Mouse (Mus musculus): ENCODE results near the gene Tppp3. TPM values are rescaled to one million over a fixed set of nuclear protein-coding genes. Genes with fewer than 3 reads are reported as not detected.
A peak's percentile ranks its signal among the peaks of the same experiment; 100 is the strongest.

Tppp3 gene
- polyA plus RNA-seq, 1 experiment: 8.1 TPM

GRCm38 (mm10) chr8:105488082-105488481 is 16.8 kb upstream of the Tppp3 start:
- Histone ChIP-seq H3K36me3 (ENCODE audit: control insufficient read depth, insufficient read depth, low read length) (no peaks in the 10 kb centered on the region), H3K4me3 (ENCODE audit: extremely low read depth, insufficient read depth, insufficient read length) (no peak overlapping the region), H3K27me3 (ENCODE audit: control insufficient read depth, insufficient read depth, low read length) (no peaks in the 10 kb centered on the region), H3K4me1 (ENCODE audit: control insufficient read depth, insufficient read depth, insufficient read length) (no peaks in the 10 kb centered on the region), H3K27ac (ENCODE audit: insufficient read depth, low read length) (no peak overlapping the region)
- 87% methylated on average over 3 of the region's 3 CpGs for WGBS
- no peak for DNase-seq (ENCODE audit: low read depth in 1 of 2, low spot score in 2 of 2)
- TF ChIP-seq CTCF (IDR thresholded peaks at IDR 0.05; ENCODE audit: extremely low read depth, insufficient read depth, insufficient read length, insufficient replicate concordance) (no peak), POLR2A (IDR thresholded peaks at IDR 0.05; ENCODE audit: low read depth, low read length) (no peak)

- Histone ChIP-seq H3K36me3 (ENCODE audit: control insufficient read depth, insufficient read depth, low read length) (no peaks in the 10 kb centered on the region), H3K4me1 (ENCODE audit: control insufficient read depth, insufficient read depth, insufficient read length) (no peaks in the 10 kb centered on the region), H3K4me3 (ENCODE audit: extremely low read depth, insufficient read depth, insufficient read length) (no peak overlapping the region), H3K27ac (ENCODE audit: insufficient read depth, low read length) (no peak overlapping the region), H3K27me3 (ENCODE audit: control insufficient read depth, insufficient read depth, low read length) (no peaks in the 10 kb centered on the region)
- peak; percentile 40; the same call in 1 of the 2 replicates for TF ChIP-seq CTCF (IDR thresholded peaks at IDR 0.05; ENCODE audit: extremely low read depth, insufficient read depth, insufficient read length, insufficient replicate concordance)
- no peak for TF ChIP-seq POLR2A (IDR thresholded peaks at IDR 0.05; ENCODE audit: low read depth, low read length)
- WGBS: 76% methylated on average over 2 of the region's 2 CpGs
- DNase-seq (ENCODE audit: low read depth in 1 of 2, low spot score in 2 of 2): peak in 1 of 2 experiments; percentile 18
Observed at GRCm38 (mm10) chr8:105484392-105484791, 13.1 kb upstream of the Tppp3 start.

- Histone ChIP-seq H3K4me1 (ENCODE audit: control insufficient read depth, insufficient read depth, insufficient read length) (no peaks in the 10 kb centered on the region), H3K27me3 (ENCODE audit: control insufficient read depth, insufficient read depth, low read length) (no peaks in the 10 kb centered on the region), H3K27ac (ENCODE audit: insufficient read depth, low read length) (no peak overlapping the region), H3K36me3 (ENCODE audit: control insufficient read depth, insufficient read depth, low read length) (no peaks in the 10 kb centered on the region), H3K4me3 (ENCODE audit: extremely low read depth, insufficient read depth, insufficient read length) (no peak overlapping the region)
- 89% methylated on average over 3 of the region's 3 CpGs for WGBS
- DNase-seq (ENCODE audit: low read depth in 1 of 2, low spot score in 2 of 2): no peak
- TF ChIP-seq CTCF (IDR thresholded peaks at IDR 0.05; ENCODE audit: extremely low read depth, insufficient read depth, insufficient read length, insufficient replicate concordance): no peak
- no peak for TF ChIP-seq POLR2A (IDR thresholded peaks at IDR 0.05; ENCODE audit: low read depth, low read length)
Observed at GRCm38 (mm10) chr8:105484030-105484368, 12.7 kb upstream of the Tppp3 start.

- Histone ChIP-seq H3K27ac (ENCODE audit: insufficient read depth, low read length) (no peak overlapping the region), H3K27me3 (ENCODE audit: control insufficient read depth, insufficient read depth, low read length) (no peaks in the 10 kb centered on the region), H3K36me3 (ENCODE audit: control insufficient read depth, insufficient read depth, low read length) (no peaks in the 10 kb centered on the region), H3K4me1 (ENCODE audit: control insufficient read depth, insufficient read depth, insufficient read length) (no peaks in the 10 kb centered on the region), H3K4me3 (ENCODE audit: extremely low read depth, insufficient read depth, insufficient read length) (no peak overlapping the region)
- TF ChIP-seq CTCF (IDR thresholded peaks at IDR 0.05; ENCODE audit: extremely low read depth, insufficient read depth, insufficient read length, insufficient replicate concordance) (no peak), POLR2A (IDR thresholded peaks at IDR 0.05; ENCODE audit: low read depth, low read length) (no peak)
- no peak for DNase-seq (ENCODE audit: low read depth in 1 of 2, low spot score in 2 of 2)
- WGBS: 82% methylated on average over 14 of the region's 14 CpGs
Observed at GRCm38 (mm10) chr8:105483212-105484029, 12.1 kb upstream of the Tppp3 start.

- no peaks in the 10 kb centered on the region for H3K36me3 ChIP-seq (ENCODE audit: control insufficient read depth, insufficient read depth, low read length)
- 98% methylated on average over 8 of the region's 8 CpGs for WGBS
- no peaks in the 10 kb centered on the region for H3K4me1 ChIP-seq (ENCODE audit: control insufficient read depth, insufficient read depth, insufficient read length)
- TF ChIP-seq CTCF (IDR thresholded peaks at IDR 0.05; ENCODE audit: extremely low read depth, insufficient read depth, insufficient read length, insufficient replicate concordance) (no peak), POLR2A (IDR thresholded peaks at IDR 0.05; ENCODE audit: low read depth, low read length) (no peak)
- H3K27ac ChIP-seq (ENCODE audit: insufficient read depth, low read length): no peak overlapping the region
- no peaks in the 10 kb centered on the region for H3K27me3 ChIP-seq (ENCODE audit: control insufficient read depth, insufficient read depth, low read length)
- no peak overlapping the region for H3K4me3 ChIP-seq (ENCODE audit: extremely low read depth, insufficient read depth, insufficient read length)
- no peak for DNase-seq (ENCODE audit: low read depth in 1 of 2, low spot score in 2 of 2)
Observed at GRCm38 (mm10) chr8:105482123-105482522, 10.8 kb upstream of the Tppp3 start.

GRCm38 (mm10) chr8:105481453-105481852 is 10.1 kb upstream of the Tppp3 start:
- H3K27ac ChIP-seq (ENCODE audit: insufficient read depth, low read length): no peak overlapping the region
- no peaks in the 10 kb centered on the region for H3K4me1 ChIP-seq (ENCODE audit: control insufficient read depth, insufficient read depth, insufficient read length)
- no peaks in the 10 kb centered on the region for H3K27me3 ChIP-seq (ENCODE audit: control insufficient read depth, insufficient read depth, low read length)
- no peaks in the 10 kb centered on the region for H3K36me3 ChIP-seq (ENCODE audit: control insufficient read depth, insufficient read depth, low read length)
- DNase-seq (ENCODE audit: low read depth in 1 of 2, low spot score in 2 of 2): peak in 1 of 2 experiments; percentile 17
- TF ChIP-seq POLR2A (IDR thresholded peaks at IDR 0.05; ENCODE audit: low read depth, low read length): no peak
- peak; percentile 13; the same call in 1 of the 2 replicates for TF ChIP-seq CTCF (IDR thresholded peaks at IDR 0.05; ENCODE audit: extremely low read depth, insufficient read depth, insufficient read length, insufficient replicate concordance)
- no peak overlapping the region for H3K4me3 ChIP-seq (ENCODE audit: extremely low read depth, insufficient read depth, insufficient read length)
- WGBS: 81% methylated on average over 6 of the region's 6 CpGs

GRCm38 (mm10) chr8:105481013-105481412 is 9.7 kb upstream of the Tppp3 start:
- Histone ChIP-seq H3K4me3 (ENCODE audit: extremely low read depth, insufficient read depth, insufficient read length) (no peak overlapping the region), H3K4me1 (ENCODE audit: control insufficient read depth, insufficient read depth, insufficient read length) (no peaks in the 10 kb centered on the region), H3K27ac (ENCODE audit: insufficient read depth, low read length) (no peak overlapping the region), H3K27me3 (ENCODE audit: control insufficient read depth, insufficient read depth, low read length) (no peaks in the 10 kb centered on the region), H3K36me3 (ENCODE audit: control insufficient read depth, insufficient read depth, low read length) (no peaks in the 10 kb centered on the region)
- TF ChIP-seq POLR2A (IDR thresholded peaks at IDR 0.05; ENCODE audit: low read depth, low read length): no peak
- no peak for TF ChIP-seq CTCF (IDR thresholded peaks at IDR 0.05; ENCODE audit: extremely low read depth, insufficient read depth, insufficient read length, insufficient replicate concordance)
- no peak for DNase-seq (ENCODE audit: low read depth in 1 of 2, low spot score in 2 of 2)
- WGBS: 91% methylated on average over 2 of the region's 2 CpGs

All from spleen, adult 2 months (tissue).